Mouse (Mus musculus): ENCODE data around the gene Ngef.

The Ngef gene

GRCm38 (mm10) chr1:87568398-87568797, 5.3 kb downstream of the Ngef start:
- no peak for ATAC-seq (ENCODE audit: insufficient number of reproducible peaks, low FRiP score, low TSS enrichment)

DNA sequence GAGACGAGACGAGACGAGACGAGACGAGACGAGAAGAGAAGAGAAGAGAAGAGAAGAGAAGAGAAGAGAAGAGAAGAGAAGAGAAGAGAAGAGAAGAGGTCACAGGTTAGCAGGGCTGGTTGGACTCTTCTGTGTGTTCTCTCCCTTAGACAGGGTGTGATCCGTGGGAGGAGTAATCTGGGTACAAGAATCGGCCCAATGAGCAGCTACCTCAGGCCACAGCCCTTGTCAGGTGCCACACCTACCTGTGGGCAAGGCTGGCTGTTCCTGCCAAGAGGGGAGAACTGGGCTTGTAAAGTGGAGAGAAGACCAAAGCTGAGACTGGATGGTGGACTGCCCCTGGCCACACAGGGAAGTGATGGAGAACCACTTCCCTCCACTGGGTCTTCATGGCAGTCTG, 7.9 kb downstream of the Ngef start:
- ATAC-seq (ENCODE audit: insufficient number of reproducible peaks, low FRiP score, low TSS enrichment) = no peak

GRCm38 (mm10) chr1:87562967-87563366, 10.7 kb downstream of the Ngef start:
- ATAC-seq (ENCODE audit: insufficient number of reproducible peaks, low FRiP score, low TSS enrichment) = no peak

DNA sequence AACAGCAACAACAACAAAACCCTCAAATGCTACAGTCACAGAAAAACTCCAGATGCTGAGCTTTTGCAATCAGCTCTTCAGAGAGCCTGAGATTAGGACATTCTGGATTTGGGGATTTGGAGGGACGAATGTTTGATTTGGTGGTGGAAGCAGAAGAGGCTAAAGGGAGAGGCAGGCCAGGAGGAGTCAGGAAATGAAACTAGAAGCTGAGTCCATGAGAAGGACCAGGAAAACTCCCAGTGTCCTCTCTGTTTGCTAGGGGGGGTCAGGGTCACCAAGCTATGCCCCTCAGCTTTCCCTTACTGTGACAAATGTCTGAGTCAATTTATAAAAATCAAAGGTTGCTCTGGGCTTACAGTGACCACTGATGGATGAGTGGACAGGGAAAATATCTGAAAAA, 20.1 kb downstream of the Ngef start:
- ATAC-seq (ENCODE audit: insufficient number of reproducible peaks, low FRiP score, low TSS enrichment) = no peak

DNA sequence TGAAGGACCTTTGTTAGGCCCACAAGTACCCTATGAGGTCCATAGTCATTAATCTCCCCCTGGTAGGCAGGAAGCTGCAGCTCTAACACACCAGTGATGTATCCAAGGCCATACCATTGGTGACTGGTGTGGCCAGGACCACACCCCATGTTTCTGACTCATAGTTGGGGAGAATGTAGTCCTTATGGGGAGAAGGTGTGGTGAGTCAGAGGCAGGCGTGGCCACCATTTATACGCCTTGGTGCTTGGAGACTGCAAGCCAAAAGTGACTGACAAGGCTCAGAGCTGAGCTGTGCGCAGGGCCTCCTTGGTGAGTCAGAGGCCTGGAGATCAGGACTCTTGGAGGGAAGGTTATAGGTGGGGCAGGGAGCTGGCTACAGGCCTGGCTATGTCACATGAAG, 22.7 kb downstream of the Ngef start:
- ATAC-seq (ENCODE audit: insufficient number of reproducible peaks, low FRiP score, low TSS enrichment) = no peak

DNA sequence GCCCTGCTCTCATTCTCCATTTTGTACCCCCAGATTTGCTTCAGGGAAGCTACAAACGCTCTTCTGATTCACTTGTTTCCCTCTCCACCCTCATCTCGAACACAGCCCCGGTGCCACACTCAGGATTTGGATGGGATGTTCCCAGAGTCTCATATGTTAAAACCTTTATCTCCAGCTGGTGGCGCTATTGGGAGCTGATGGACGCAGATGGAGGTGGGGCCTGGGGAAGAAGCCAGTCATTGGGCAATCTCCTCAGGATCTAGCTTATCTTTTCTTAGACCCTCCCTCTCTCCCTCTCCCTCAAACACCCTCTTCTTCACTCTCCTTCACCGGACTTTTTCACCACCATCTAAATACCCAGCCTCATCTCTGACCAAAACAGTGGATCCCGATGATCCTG, 32.1 kb downstream of the Ngef start:
- 0 out of 2 replicates have a peak, but pooled peaks have one; percentile 31 for ATAC-seq (ENCODE audit: insufficient number of reproducible peaks, low FRiP score, low TSS enrichment)

GRCm38 (mm10) chr1:87537008-87537407, 36.7 kb downstream of the Ngef start:
- ATAC-seq (ENCODE audit: insufficient number of reproducible peaks, low FRiP score, low TSS enrichment) = no peak

GRCm38 (mm10) chr1:87534118-87534517, 39.6 kb downstream of the Ngef start:
- ATAC-seq (ENCODE audit: insufficient number of reproducible peaks, low FRiP score, low TSS enrichment) = no peak

DNA sequence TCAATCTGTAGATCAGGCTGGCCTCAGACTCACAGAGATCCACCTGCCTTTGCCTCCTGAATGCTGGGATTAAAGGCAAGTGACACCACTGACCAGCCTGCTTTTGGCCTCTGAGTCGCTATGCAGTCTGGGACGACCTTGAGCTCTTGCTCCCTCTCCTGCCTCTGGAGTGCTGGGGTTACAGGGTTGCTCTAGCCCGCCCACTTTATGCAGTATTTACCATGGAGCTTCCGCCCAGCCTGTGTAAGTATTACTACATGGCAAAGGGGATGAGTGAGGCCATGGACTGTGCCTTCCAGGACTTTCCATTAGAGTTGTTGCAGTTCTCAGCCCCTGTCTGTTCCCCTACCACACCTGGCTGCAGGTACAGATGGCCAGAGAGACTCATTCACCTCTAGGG, 41.3 kb downstream of the Ngef start:
- no peak for ATAC-seq (ENCODE audit: insufficient number of reproducible peaks, low FRiP score, low TSS enrichment)

DNA sequence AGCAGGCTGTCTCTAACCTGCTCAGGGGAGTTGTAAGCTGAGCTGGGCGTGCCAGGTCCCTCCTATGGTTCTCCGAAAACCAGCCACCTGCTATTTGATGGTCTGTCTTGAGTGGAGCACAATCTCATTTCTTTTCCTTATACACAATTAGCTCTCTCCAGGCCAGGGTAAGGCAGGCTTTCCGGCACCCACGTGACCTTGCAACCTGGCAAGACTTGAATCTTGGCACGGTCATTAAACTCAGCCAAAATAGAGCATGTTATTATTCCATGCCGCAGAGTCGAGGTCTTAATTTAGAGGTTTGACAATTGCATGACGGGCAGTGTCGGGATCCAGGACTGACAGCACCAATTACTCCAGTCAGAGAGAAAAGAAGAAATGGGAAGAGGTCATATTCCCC, 46.5 kb downstream of the Ngef start:
- no peak for ATAC-seq (ENCODE audit: insufficient number of reproducible peaks, low FRiP score, low TSS enrichment)

- no peak for ATAC-seq (ENCODE audit: insufficient number of reproducible peaks, low FRiP score, low TSS enrichment)
Measured at GRCm38 (mm10) chr1:87525041-87525440, 48.6 kb downstream of the Ngef start.

GRCm38 (mm10) chr1:87521523-87521922, 52.1 kb downstream of the Ngef start:
- ATAC-seq (ENCODE audit: insufficient number of reproducible peaks, low FRiP score, low TSS enrichment) = no peak

- no peak for ATAC-seq (ENCODE audit: insufficient number of reproducible peaks, low FRiP score, low TSS enrichment)
Measured at GRCm38 (mm10) chr1:87520467-87520866, 53.2 kb downstream of the Ngef start.

- no peak for ATAC-seq (ENCODE audit: insufficient number of reproducible peaks, low FRiP score, low TSS enrichment)
Measured at GRCm38 (mm10) chr1:87510845-87511244, 62.8 kb downstream of the Ngef start.

DNA sequence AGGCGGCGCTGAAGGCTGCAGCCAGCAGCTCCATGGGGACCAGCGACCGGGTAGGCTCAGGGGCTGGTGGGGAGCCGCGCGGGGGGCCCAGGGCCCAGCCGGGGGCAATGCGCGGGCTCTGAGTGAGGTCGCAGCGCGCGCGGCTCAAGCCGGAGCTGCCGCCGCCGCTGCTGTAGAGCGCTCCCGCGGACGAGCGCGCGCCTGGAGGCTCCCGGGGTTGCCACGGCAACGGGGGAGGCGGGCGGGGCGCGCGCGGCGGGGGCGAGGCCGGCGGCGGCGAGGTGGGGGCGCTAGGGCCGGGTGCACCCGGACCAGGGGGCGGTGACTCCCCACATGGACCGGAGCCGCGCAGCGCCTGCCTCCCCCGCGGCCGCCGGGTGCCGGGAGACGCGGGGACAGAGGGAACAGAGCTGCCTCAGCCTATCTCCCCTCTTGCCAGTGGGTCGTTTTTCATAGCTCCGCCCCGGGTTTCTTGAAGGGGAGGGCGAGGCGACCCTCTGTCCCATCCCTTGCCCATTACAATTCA, 63.4 kb downstream of the Ngef start:
- ATAC-seq (ENCODE audit: insufficient number of reproducible peaks, low FRiP score, low TSS enrichment) = peak; percentile 56

GRCm38 (mm10) chr1:87509561-87510165, 64.0 kb downstream of the Ngef start, which contains the start of gene Neu2:
Neu2 (plus strand) TSS chr1:87509889.
- peak; percentile 53; the same call in 1 of the 2 replicates for ATAC-seq (ENCODE audit: insufficient number of reproducible peaks, low FRiP score, low TSS enrichment)

DNA sequence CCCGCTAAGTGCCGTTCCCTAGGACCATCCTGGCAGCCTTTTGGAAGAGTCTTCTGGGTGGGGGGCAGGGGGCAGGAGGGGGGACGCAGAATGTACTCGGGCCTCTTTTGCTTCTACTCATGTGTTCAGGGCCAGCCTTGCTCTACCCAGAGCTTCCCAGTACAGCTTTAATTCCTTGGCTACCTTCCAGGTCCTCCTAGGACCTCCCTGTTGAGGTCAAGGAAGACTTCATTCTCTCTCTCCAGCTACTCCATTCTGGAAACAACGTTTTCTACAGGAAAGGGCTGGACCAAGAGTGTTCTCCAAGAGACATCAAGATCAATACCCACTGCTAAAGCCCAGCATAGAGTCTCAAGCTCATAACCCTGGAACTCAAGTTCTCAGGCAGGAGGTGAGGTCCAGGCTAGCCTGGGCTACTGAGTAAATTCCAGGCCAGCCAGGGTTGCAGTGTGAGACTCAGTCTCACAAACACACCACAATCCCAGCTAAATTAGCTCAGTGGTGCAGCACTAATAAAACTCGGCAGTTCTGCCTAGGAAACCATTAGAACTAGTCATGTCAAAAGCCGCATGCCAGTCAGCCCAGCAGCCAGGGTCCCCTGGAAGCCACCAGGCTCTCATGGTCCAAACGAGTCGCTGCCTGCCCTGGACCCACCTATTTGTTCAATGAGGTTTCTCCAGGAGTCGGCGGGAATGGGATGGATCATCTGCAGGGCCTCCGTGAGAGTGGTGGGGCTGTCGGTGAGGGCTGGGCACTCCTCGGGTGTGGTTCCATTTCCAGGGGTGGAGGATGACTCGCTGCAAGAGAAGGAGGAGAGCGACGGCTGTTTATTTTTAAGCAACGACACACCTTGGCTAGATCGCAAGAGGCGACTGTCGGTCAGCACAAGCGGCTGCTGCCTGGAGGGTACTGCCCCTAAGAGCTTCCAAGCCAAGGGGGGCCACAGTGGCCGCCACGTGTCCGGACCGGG, 64.8 kb downstream of the Ngef start:
- ATAC-seq (ENCODE audit: insufficient number of reproducible peaks, low FRiP score, low TSS enrichment) = no peak

DNA sequence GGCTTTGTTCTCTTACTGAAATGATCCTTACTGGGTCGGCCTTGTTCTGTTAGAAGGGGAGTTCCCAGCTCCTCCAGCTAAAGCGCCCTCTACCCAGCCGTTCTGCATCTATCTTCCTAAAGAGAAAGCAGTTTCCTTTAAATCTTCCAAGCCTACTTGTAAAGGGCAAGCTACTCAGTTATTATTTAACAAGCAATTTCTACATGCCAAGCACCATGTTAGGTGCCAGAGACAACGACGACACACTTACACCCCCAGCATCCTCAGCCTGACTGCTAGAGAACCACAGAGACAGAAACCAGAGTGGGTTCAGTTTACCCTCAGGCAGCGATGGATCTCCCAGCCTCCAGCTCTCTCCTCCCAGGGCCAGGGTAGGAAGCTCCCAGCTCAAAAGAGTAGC, 65.8 kb downstream of the Ngef start:
- ATAC-seq (ENCODE audit: insufficient number of reproducible peaks, low FRiP score, low TSS enrichment) = no peak

DNA sequence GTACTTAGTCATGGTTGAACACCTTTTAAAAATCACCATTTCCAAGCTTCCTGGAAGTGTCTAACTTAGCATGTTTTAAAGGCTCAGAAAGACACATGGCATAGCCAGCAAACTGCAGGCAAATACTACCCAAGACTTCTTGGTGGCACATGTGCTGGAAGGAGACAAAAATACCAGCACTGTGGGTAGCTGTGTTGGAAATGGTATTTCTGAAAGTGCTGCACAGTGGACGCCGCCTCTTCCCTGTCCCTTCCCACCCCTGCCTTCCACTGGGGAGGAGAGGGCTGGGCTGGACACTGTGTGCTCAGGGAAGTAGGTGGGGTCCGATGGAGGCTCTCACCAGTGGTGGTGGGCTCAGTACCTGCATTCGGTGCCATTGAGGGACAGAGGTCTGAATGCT, 68.1 kb downstream of the Ngef start:
- ATAC-seq (ENCODE audit: insufficient number of reproducible peaks, low FRiP score, low TSS enrichment) = no peak

DNA sequence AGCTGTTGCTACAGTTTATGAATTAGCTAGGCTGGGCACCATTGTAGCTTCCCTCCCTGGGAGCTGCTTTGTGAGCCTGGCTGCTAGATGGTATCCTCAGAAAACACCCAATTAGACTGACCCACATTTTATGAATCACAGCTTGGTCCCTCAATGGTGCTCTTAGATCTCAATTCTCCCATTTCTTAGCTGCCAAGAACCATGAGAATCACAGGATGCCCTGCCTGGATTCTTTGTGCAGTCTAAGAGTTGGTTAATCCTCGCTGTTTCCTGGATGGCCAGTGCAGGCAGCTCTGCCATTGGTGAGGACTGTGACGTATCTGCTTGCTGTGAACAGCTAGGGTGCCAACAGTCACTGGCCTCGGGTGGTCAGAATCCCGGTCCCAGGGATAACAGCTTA, 80.1 kb downstream of the Ngef start:
- no peak for ATAC-seq (ENCODE audit: insufficient number of reproducible peaks, low FRiP score, low TSS enrichment)

DNA sequence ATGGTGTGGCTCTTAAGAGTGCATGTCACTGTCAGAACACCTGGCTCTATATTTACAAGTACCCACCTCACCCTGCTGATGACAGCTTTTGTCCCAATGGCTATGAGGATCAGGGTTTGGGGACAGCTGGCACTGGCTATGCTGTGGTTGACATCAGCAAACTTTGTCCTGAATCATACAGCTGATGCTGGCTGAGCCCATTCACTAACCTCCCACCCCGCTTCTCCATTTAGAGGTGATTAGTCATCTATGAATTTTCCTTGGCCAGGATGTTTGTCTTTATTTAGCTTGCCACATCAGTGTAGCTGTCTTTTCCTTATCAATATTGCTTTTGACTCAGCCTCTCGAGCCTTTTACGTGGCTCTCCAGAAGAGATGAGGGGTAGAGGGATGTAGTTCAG, 81.4 kb downstream of the Ngef start:
- ATAC-seq (ENCODE audit: insufficient number of reproducible peaks, low FRiP score, low TSS enrichment) = no peak
